Mouse (Mus musculus): ENCODE measurements at regions not wholly inside any gene's neighbourhood (a gene's known extent, or its start where the extent isn't known, plus 50 kb on each side); places are given as distances from the start of the nearest gene placed in this dataset.

DNA sequence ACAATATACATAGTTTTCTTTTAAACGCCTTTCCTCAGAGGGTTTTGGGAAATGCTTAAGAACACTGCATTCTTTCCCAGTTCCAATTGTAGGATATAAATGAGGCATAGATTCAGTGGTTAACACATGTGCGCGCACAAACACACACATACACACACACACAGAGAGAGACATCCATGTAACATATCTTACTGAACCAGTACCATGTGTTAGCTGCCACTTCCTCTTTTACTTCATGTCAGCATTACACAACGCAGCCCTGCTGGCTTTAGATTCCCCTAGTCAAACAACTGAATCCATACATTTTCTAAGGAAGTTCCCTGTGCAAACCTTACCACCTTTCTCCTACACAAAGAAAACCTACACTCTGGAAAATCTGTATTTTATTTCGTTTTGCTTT, 189.1 kb upstream of the Atp2b1 start:
- DNase-seq: no peak

DNA sequence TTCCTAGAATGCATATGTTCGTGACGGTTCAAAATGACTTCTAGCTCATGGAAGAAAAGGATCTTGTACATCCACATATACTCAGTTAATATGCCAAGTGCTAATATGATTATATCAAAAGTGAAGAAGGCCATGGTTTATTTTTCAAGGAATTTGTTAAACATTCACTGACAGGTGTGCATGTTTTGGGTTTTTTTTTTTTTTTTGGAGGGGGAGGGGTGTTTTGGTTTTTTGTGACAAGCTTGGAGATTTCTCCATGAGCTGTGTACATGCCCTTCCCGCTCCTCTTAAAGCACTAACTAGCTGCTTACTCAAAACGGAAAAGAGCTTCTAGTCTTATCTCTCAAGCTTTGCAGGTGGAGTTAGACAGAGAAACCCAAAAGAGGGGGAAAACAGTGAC, 187.1 kb upstream of the Atp2b1 start:
- DNase-seq: no peak

DNA sequence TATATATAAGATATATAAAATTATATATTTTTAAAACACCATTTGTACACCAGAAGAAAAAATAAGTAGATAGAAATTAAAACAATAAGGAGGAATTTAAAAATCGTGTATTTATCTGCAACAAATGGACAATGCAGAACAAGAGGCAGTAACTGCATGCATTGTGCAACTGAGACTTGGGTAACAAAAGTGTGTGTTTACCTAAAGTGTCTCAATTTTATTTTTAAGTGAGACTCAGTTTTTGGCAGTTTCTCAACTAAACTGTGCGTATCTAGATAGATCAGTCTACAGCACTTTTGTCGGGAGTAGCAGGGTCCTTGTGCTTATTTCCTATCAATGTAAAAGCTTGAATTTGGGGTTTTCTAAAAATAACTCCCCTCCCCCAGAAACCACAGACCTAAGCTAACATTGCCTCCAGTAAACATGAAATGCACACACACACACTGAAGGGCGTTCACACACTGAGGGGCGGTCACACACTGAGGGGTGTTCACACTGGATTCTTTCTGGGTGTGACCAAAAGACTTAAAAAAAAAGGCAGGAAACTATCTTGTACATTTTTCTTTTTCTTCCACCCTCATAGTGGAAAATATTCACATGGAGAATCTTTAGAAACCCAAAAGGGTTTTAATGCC, 185.7 kb upstream of the Atp2b1 start:
- no peak for DNase-seq

DNA sequence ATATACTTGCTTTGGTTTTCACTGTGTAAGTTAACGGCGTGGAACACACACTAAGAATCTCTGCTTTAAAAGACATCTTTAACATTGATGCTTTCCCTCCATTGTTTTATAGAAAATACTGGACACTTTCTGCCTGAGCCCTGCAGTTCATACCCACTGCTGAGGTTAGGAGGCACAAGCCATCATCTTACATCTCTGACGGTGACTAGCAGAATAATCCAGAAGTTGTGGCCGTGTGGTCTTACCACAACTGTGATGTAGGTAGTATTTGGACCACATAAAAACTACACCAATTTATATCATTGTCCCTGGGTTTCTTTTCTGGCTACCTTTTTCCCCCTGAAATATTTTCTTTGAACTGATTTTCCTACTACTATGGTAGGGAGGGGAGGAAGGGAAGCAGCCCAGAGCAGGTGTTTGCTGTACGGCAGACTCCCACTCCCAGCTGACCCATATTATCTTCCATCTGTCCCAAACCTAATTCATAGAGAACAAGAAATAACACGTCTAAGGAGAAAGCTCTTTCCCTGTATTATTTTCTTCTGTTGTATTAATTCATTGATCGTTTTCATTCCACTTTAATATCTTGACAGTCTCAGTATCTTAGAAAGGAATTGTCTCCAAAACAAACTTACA, 180.1 kb upstream of the Atp2b1 start:
- DNase-seq: no peak

DNA sequence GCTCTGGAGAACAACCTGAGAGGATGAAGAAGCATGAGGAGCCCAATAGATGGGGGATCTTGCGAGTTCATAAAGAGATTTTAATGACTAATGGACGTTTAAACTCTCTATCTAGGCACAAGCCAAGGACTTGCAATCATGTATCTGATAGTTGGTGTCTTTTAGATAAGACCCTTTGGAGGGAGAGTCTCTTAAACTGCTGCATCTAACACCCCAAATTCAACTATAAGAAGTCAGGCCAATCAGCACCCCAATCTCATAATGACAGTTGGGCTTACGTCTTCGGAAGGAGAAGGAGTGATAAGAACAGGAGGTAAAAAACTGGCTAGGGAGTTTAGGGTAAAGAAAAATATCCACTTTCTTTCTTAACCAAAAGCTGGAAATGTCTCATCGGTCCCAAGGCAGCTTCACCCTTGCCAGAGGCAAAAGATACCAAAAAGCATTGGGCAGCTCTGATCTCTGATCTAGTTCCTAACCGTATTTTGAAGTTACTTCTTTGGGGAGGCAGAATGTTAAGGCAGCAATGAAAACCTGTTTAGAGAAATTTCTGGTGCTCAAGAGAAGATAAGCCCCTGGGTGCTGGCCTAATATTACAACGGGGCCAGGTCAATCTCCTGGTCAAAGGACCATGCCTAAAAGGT, 173.6 kb upstream of the Atp2b1 start:
- no peak for DNase-seq

DNA sequence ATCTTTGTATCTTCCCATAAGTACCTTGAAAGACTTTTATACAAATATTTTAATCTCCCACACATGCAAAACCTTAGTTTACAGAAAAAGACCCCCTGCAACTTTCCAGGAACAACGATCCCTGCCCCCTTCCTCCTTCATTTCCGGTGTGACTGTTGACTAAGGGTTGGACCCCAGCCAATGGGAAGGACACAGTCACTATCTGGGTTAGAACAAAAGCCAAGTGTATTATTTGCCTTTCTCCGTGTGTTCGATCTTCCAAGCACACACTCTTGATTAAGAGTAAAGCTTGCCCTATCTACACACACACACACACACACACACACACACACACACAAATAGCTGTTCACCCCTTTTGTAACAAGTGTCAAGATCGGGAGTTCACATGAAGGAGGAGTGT, 172.8 kb upstream of the Atp2b1 start:
- no peak for DNase-seq

DNA sequence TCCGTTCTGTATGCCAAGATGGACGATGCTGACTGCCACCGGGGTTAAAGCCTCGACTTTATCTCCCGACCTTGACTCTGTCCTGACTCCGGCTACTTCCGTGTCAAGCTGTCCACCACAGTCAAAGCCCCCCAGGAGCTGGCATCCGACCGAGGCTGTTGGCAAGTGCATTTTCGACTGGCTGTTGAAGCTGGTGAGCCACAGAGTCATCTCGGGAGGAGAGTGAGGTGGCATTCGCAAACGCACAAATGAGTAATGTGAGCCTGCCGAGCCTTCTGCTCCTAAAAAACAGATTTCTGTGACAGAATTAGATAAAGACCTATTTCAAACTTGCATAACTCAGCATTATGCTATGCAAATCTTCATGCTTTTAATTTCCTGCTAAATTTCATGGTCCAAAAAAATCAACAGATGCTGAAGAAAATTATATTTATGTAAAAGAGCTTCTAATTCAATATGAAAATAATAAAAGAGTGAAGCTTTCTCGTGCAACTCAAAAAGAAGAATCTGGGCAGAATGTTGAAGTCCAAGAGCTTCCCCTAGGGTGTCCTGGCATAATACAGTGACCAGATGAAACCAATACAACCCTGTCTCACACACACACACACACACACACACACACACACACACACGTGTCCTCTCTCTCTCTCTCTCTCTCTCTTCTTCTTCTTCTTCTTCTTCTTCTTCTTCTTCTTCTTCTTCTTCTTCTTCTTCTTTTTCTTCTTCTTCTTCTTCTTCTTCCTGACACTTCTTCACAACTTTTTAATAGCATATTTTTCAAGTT, 171.2 kb upstream of the Atp2b1 start:
- DNase-seq: peak; percentile 84

DNA sequence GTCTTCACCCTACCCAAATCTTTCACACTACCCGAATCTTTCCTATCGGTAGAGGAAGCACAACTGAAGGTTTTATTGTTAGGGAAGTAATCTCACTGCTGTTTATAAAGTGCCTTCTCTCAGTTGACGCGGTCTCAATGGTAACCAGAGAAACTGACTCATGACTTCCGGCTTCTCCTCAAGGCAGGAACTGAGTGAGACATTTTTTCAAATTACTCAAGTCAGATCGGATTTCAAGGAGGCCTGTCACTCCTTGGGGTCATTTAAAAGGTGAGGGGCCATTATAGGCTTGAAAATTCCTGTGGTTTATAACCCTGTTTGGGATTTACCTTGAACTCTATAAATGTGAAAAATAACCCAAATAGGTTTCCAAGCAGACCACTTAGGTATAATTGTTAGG, 170.0 kb upstream of the Atp2b1 start:
- no peak for DNase-seq

DNA sequence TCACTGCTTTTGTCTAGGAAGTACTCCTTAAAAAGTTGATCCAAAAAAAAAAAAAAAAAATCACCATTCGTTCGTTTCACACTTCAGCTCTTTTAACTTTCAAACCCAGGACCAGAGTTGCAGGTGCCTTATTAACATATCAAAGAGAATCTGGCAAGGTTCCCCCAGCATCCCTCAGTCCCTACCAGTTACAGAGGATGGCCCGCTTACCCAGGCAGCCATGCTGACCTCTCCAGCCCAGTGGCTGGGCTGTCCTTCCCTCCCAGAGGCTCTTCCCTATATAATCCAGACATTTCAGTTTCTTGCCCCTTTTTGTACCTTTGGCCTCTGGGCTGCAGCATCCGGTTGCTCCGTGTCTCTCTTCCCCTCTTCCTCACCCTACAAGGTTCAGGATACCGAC, 169.5 kb upstream of the Atp2b1 start:
- no peak for DNase-seq

DNA sequence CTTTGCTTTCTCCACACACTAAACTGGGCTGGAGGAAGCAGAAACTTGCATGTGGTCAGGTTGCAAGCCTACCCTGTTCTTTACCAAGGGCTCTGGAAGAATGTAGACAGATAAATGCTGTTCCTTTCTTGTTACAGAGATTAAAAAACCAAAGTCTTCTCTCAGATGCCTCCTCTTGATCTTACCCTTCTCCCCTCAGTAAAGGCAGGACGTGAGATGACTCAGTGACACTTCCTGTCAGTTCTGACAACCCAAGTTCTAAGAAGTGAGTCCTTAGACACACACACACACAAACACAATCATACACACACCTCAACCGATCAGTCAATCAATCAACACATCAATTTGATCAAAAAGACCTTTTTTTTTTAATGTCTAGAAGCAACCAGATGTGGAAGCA, 168.8 kb upstream of the Atp2b1 start:
- DNase-seq: no peak

DNA sequence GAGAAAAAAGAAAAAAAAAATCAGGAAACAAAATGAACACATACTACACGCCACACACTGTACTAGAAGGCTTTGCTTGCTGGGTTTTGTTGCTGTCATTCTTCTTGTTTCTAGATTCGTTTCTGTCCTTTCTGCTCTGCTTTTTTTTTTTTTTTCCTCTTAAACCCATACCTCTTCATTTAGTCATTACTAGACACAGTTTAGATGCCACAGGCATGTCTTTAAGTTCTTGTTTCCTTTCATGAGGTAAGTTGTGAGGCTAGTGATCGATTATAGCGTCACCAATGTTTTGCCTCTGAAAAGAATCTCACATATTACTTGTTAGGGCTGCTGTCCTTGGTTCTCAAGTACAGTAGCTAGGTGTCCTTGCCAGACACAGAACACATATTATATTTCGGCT, 168.3 kb upstream of the Atp2b1 start:
- no peak for DNase-seq

DNA sequence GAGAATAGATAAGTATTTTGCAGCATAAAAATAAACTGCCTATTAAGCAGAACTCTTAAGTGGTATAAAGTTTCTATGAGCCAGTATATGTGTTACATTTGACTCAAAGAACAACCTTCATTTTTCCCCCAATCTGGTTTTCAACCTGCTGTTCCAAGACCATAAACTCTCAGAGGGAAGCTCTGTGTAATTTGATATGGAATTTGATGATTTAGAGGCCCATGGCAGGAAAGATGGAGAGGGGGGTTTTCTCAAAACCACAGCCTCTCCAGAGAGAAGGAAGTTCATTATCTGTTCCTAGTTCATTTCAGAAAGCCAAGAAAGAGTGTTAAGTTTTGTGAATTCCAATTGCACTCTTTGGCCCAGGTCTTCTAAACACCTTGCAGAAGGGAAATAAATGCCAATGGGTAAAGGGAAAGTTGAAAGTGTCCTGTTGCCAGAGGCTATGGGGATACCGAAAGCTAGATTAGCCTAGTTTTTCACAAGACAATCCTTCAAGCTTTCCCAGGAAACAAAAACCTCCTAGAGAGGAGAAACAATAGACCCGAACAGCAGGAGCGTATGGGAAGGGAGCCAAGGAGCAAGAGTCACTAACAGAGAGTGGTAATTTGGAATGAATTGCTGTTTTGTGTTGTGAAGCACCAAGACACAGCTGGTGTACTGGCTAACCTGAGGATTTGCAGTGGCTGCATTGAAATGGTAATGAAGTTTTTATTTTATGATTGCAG, 165.2 kb upstream of the Atp2b1 start:
- peak; percentile 21 for DNase-seq

DNA sequence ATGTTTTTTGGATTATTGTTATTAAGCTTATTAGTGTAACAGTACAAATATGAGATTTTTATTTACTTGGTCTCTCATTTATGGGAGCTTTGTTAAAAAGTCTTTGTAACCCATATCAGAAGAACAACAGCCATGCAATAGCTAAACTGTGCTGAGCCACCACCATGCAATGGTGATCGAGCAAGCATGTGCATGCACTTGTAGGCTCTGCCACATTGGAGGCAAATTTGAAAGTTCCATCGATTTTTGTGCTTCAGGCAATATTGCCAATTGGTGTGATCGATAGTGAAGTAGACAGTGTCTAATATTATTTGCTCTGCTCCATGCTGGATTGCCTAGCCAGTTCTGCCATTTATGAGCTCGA, 164.6 kb upstream of the Atp2b1 start:
- DNase-seq: no peak

DNA sequence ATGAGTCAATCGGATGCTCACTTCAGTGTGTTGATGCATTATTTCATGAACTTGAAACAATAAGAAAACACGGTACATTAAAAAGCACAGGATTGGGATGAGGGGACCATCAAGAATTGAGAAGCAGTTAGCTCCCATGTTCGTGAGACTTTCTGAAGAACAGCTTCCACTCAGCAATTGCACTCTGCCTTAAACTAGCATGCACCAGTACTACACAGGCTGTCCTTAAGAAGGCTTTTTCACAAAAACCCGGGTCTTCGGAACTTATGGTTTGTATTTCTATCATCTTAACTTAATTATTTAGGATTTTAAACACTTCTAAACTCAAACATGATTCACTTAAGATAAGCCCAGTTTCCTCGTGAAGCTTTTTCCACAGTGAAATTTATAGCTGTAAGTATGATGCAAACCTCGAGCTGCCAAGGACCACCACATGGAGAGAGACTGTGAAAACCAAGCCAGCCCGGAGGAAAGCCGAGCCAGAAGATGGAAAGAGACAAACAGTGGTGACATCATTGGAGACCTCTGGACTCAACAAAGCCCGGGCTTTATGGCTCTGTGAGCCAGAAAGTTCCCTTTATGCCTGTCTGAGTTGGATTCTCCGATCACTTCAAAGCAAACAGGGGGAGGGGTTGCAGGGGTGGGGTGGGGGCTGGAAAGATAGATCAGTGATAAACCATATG, 162.7 kb upstream of the Atp2b1 start:
- DNase-seq: no peak

DNA sequence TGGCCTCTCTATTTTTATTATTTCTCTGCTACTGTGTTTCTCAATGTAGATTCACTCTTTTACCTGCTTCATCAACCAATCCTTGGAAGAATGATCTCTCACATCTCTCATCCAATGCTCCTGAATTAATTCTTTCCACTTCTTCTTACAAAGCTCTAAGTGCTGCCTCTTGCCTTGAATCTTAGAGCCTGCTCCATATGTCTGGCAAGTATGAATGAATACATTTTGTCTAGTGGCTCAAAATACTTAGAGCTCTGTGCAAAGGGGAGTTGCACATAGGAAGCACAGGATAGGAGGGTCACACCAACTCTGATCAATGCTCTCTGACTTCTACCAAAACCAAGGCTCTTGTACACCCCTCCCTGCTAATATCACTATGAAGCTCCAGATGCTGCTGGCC, 153.1 kb upstream of the Atp2b1 start:
- DNase-seq: no peak

DNA sequence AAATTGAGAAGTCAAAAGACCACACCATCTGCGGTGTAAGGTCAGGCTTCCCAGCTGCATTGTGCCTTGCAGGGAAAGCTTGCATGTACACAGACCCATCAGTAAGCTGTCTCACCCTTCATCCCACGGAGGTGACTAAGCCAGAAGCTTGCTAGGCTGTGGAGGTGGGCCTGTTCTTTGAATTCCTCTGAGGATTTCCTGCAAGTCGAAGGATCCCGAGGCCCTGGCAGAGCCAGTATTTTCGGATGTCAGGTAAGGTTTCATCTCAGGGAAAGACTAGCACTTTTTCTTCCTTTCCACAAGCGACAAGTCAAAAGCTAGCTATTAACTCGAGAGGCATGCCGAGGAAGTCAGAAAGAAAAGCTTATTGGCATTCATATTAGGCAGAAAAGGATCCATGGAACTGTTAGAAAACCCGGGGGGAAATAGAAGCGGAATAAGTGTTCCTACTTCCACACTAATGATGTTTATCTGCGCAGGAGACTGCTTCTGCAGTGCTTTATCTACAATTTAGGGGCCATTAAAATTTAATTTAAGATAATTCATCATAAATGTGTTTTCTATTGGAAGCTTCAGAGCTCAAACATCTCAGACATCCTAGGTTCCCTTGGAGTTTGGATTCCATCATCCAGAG, 148.3 kb upstream of the Atp2b1 start:
- no peak for DNase-seq

DNA sequence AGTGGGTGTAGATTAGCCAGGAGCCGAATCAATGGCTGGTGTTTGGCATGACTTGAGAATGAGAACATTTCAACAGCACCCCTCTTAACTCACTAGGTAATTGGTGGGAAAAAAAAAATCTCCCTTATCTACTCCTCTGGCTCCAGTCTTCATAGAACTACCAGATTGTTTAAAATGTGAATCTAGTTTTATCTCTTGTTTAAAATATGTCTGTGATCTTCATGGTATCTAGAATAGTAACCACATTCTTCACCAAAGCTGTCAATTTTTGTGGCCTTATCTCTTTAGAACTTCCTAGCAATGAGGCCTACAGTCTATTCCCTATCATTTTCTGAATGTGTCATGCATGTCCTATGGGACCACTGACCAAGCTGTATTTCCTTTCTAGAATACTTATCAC, 134.4 kb upstream of the Atp2b1 start:
- no peak for DNase-seq

DNA sequence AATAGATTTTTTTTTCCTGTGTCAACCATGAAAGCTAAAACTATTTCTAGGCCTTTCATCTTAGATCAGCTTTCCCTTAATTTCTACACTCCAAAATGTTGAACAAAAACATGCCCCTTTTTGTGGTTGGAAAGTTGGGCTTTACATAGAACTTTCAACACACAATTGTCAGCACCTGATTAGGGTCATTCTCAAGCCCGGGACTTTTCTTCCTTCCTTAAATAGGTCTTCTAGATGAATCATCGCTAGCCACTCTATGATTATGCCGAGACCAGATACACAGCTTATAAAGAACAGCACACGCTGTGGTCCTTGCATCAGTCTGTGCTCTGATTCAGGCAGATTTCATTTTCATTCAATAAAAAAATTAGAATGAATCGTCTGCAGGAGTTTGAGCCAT, 133.3 kb upstream of the Atp2b1 start:
- no peak for DNase-seq

DNA sequence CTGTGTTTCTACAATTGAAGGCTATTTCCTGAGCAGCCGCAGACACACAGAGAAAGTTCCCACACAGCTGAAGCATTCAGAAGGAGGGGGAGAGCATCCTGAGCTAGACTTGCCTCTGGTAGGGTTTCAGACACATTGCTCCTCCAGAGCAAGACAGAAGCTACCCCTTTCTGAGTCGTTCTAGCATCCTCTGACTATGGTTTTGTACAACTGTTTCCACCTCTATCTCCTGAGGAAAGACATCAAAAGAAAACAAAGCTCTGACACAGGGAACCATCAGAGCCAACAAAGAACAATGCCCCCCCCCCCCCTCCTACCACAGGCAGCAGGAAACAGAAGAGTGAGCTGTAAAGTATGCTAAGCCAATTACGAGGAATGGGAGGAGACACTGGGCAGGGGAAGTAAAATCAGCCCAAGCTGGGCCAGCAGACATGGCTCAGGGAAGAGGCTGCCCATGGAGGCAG, 132.3 kb upstream of the Atp2b1 start:
- DNase-seq: no peak

DNA sequence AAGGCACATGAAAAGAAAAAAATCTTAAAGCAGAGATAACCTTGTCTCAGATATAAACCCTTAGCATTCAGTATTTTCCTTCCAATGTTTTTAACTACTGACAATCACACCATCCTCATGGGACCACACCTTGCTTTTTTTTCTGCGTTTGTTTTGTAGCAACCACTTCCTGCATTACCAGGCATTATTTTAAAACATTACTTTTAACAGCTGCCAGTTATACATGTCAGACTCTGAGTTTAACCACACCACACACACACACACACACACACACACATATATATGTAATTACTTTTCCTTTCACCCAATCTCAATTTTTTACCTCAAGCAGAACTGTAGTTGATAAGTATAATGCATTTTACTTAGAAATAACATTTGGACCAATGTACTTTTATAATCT, 128.8 kb upstream of the Atp2b1 start:
- DNase-seq: no peak

DNA sequence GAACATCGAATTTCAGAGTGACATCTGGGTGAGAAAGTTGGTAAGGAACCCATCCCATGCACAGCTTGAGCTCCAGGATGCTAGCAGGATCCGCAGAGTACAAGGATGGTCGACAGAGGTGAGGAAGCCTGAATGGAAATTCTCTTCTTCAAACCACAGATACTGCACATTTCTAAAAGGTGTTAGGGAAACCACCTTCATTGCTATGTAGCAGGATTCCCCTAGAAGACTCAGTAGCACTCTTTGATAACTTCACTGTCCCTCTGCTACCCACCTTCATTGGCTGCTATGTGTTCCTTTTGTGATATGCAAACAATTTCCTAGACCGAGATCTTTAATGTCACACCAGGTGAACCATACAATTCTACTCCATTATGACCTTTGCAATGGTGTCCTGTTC, 128.1 kb upstream of the Atp2b1 start:
- no peak for DNase-seq

DNA sequence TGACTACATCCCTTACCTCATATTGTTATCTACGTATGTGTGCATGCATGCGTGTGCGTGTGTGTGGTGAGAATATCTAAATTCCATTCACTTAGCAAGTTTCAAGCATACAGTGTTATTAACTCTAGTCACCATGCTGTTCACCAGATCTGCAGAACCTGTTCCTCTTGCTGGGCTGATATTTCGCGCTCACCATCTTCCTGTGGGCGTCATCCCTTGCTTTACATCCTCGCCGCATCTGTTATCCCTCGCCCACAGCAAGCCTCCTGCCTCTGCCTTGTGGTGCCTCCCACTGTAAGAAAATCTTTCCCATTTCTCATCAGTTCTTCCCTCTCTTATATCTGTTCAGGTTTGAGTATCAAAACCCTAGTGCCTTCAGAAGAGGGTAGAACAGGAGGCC, 124.4 kb upstream of the Atp2b1 start:
- DNase-seq: no peak
